Mouse (Mus musculus): Measurements from ENCODE around the gene Ccdc182.

The Ccdc182 gene

DNA sequence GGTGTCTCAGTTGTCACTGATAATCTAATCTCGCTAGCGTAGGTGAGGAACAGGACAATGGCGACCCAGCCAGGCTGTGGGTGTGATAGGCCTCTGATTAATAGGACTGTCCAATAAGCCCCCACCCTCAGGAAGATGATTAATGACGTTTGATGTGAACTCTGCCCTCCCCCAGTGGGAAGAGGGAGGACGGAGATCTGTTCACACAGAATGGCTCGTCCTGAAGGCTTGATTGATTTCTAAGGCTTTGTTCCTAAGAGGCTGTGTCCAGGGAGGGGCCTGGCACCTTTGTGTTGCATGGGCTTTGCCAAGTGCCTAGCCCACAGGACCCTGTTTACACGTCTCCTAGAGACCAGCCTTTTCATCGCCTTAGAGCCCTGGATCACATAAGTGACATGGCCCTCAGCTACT lies 13.4 kb upstream of the Ccdc182 start:
- DNase-seq (ENCODE audit: low read depth, low spot score): no peak

DNA sequence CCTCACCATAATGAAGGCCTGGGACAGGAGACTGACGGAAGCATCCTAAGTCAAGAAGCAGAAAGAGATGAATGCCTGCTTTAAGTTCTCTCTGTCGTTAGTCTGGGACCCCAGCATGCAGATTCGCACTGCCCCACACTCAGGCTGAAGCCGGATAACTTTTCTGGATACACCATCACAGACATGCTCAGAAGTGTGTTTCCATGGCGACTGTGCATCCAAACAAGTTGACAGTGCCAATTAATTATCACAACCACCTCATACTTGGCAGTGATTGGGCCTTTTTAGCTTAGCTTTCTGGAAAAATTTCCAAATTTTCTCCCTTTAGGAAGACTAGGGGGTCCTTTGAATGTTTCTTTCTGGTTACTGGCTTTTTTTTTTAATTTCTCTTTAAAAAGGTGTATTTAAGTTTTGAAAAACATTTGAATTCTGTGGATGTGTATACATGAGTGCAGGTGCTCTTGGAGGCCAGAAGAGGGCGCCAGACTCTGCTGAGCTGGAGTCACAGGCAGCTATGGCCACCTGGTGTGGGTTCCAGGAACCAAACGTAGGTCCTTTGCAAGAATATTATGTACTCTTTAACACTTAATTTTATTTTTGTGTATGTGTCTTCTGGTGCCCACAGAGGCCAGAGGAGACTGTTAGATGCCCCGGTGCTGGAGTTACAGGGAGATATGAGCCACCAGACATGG lies 12.3 kb upstream of the Ccdc182 start:
- no peak for DNase-seq (ENCODE audit: low read depth, low spot score)

DNA sequence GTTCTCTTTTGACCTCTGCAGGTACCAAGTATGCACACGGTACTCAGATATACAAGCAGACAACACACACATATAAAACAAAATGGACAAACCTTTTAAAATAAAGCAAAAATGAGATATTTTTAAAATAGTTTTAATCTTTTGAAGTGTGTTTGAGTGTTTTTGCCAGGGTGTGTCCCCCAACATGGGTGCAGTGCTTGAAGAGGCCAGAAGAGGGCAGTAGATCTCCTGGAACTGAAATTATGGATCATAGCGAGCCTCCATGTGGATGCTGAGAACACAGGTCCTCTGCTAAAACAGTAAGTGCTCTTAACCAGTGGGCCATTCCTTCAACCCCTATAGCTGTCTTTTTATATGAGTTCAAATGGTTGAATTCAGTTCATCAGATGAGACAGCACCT lies 11.3 kb upstream of the Ccdc182 start:
- DNase-seq (ENCODE audit: low read depth, low spot score): no peak

DNA sequence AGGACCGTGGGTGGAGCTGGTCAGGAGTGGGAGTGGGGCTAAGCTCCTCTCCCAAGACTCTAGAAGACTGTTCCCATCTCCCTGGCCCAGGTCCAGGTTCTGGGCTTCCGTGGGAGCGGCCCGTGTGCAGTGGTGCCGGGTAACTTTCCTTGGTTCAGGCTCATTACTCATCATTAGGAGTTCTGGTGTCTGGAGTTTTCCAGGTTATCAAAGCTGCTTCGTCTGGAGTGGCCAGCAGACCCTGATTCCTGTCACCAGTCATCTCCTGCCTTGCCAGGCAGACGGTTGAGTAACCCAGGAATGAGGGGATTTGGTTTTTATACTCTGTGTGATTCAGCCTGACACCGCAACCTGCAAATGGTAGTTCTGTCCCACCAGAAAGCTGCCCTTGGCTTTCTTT lies 7.8 kb upstream of the Ccdc182 start:
- DNase-seq (ENCODE audit: low read depth, low spot score): no peak

DNA sequence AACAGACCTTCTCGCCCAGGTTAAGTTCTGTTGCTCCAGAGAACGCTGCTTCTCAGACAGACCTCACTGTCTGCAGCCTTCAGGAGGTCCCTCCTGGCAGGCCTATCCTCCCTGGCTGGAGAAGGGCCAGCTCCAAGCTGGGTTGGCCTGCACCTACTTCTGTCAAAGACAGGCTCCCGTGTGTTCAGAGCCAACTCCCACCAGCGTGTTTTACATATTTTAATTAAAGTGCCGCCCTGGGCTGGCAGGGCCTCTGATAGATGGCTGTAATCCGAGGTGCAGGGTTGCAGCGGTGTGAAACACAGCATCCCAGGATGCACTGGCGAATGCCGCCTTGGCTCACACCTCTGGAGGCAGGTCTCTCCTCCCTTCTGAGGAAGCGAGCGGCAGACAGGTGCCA lies 5.5 kb upstream of the Ccdc182 start:
- DNase-seq (ENCODE audit: low read depth, low spot score): no peak

DNA sequence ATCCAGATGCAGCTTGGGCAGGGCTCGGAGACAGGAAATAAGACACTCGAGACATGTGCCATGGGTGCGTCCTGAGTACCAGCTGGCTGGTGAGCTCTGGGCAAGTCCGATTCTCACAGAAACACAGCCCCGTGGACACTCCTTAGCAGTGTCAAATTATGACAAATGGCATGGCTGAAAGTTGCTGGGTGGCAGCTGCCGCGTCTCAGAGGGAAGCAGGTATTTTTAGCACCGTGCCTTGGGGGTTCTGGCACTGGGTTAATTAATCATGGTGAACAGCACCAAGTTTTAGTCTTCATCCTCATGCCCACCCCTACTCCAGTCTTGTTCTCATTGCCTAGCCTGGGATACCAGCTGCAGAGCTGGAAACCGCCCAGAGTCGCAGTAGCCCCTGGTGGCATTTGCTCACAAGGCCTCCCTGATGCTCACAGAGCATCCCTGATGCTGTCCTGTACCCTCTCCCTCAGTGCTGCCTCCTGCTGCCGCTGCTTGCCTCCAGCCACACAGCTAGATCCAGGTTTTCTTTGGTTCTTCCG lies 5.0 kb upstream of the Ccdc182 start:
- DNase-seq (ENCODE audit: low read depth, low spot score): no peak

DNA sequence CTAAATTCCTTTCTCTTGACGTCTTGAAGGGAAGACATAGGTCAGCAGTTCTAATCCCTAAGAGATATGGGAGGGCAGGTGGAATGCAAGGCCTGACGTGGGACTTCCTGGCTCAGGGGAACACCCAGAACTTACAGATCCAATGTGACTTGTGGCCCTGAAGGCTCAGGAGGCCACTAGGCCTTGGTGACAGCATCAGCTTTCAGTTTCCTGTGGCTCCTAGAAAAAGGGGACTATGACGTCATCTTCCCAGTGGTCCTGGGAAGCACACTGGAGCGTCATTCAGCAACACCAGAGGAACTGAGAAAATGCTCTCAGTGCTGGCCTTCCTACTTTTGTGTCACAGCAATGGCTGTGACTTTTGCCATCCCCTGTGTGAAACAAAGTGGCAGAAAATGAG lies 2.6 kb upstream of the Ccdc182 start:
- no peak for DNase-seq (ENCODE audit: low read depth, low spot score)

DNA sequence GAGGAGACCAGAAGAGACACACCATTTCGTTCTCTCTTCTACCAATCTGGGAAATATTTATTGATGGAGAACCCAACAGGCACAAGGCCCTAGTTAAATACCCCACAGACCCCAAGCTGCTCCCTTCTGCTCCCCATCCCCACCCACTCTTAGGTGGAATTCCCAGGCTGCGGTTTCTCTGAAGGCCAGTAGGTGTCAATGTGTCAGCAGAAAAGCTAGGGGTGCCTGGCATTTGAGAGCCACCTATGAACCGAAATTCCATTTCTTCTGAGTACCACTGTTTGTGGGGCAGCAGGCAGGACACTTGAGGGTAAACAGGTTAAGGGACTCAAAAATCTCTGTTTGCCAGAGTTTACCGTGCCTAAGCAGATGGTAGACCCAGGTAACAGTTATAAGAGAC lies 2.2 kb upstream of the Ccdc182 start:
- no peak for DNase-seq (ENCODE audit: low read depth, low spot score)

DNA sequence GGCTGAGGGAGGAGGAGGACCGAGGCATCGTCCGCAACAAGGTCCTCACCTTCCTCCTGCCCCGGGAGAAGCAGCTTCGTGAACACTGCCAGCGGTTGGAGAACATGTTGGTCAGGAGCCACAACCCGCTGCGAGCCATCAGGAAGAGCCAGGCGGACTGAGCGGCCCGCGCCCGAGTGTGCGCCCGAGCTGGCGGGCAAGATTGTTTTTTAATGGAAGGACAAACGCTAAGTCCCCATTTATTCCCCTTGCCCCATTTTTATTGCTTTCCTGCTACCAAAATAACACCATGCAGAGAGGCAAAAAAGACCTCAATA lies 494 bp downstream of the Ccdc182 start:
- DNase-seq (ENCODE audit: low read depth, low spot score): no peak

DNA sequence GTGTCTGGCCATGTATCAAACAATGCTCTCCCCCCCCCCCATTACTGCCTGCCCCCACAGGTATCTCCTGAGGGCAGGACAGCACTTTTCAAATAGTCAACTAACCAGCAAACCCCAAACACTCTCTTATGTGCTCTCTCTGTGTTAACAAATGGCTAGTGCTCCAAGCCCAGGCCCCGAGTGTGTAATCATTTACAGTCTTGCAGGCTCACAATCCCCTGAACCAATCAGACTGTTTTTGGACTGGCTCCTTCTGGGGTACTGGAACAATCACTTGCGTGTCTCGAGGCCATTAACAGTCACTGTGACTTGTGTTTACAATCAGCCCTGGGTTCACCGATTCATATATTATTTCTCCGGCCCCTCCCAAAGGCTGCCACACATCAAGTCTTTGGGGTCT lies 1.4 kb downstream of the Ccdc182 start:
- no peak for DNase-seq (ENCODE audit: low read depth, low spot score)

DNA sequence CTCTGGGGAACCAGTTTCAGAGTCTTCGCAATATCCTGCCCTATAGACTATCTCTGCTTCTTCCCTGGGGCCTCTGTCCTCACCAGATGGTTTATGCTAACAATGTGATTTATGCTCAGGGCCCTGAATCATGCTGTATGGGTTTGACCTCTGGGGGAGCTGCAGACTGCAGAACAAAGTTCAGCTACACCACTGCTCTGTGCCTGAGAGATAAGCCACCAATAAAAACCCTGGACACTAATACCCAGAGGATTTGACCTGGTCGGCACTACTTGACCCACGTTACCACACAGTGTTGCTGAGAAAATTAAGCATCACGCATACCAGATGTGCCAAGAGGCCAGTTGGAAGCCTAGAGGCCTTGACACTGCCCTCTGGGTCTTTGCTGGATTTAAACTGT lies 3.7 kb downstream of the Ccdc182 start:
- DNase-seq (ENCODE audit: low read depth, low spot score): no peak

DNA sequence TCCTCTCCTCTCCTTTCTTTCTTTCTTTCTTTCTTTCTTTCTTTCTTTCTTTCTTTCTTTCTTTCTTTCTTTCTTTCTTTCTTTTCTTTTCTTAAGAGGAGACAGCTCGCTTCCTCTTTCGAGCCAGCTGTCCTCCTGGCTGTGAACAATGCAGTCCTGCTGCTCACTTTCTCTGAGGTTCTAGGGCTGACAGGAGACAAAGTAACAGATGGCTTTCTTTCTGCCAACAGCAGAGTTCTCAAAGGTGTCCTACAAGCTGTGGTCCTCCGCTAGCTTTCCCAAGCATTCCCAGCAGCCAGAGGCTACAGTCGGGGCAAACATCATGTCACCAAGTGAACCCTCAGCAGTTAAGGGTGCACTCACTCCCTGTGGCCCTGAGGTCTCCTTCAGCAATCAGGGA lies 5.5 kb downstream of the Ccdc182 start:
- no peak for DNase-seq (ENCODE audit: low read depth, low spot score)

DNA sequence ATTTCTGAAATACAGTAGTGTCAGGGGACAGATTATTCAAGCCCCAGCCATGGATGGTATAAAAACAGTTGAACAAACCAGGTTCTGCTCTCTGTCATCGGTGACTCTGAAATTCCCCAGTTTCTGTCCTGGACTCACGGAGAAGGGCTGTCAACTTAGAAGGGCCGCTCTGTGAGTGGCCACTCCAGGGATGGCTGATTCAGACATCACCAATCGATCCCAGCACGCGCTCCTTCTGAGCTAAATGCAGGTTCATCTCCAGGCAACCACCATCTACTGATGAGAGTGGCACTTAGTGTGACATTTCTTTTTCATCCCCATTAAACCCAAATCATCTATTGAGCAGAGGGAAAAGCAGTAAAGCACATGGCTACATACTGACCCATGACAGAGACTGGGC lies 7.8 kb downstream of the Ccdc182 start:
- peak; percentile 45 for DNase-seq (ENCODE audit: low read depth, low spot score)

DNA sequence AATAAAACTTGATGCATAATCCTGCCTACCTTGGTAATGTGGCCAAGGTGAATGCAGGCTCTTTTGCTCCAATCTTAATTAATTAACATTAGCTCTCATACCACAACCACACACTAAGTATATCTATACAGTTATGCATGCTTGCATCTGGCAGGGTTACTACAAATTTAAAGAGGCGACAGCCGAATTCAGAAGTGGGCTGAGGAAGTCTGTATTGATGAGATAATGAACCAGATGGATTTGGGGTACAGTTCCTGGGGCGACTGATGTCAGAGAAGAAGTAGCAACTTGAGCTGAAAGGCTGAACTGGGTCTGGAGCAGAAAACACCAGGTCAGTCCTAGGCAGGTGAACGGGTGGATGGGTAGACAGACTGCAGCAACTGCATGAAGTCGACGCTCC lies 11.9 kb downstream of the Ccdc182 start:
- DNase-seq (ENCODE audit: low read depth, low spot score): no peak

DNA sequence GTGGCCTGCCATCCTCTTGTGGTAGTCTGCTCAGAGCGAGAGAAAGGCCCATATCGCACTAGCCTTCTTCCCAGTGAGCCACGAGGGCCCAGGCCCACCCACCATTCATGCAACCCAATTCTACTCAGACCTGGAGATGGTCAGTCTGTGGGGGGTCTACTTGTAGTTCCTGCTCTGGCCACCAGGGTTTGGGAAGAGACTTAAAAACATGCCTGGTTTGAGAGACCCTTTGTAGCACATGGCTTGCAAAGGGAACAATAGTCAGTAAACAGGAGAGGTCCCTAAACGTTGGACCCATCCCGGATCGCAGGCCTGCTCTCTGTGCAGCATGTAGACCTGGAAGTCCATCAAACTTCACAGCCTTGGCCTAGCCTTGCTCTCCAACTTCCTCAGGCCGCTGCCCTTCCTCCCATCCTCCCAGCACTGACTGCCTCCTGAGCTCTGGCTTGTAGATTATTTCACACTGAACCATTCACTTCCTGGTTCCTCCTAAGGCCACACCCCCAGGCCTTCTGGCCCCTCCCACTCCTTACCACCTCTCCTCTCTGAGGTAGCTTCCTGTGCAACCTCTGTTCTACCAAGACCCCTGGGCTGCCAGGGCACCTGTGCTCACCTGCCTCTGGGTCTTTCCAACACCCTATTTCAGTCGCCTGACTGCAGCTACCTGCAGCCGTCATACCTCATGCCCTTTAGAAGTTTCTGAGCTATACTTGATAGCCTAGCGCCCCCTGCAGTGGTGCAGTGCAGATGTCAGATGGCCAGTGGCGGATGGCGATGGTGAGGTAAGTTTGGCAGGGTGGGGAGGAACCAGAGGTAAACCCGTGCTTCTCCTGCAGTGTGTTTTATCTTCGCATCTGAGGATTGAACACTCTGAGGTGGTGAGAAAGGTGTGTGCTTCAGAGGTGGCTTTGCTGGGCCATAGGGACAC lies 14.0 kb downstream of the Ccdc182 start:
- DNase-seq (ENCODE audit: low read depth, low spot score): no peak

DNA sequence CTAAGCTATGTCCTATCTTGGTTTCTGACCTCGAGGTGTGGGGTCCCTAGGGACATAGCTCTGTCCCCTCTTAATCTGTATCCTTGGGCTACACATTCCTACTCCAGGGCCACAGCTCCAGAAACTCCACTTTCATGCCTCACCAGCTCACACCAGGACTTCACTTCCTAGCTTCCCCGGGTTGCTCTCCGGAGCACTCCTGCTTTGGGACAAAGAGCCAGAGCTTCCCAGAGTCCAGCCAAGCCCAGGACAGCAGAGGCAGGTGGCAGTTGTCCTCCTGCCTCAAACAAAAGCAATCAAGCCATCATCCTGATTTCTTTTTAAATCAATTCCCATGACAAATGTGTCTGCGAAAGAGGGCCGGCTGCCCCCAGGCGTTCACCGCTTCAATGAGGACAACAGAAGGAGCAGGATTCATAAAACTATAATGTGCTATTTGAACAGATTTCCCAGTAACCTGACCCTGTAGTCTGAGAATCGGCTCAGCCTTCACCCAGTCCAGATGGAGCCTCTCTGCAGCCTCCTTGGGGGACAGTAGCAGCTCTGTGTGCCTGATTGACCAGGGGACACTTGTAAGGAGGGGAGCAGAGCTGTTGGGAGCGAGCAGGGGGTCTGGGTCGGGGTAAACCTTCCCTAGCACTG lies 15.3 kb downstream of the Ccdc182 start:
- DNase-seq (ENCODE audit: low read depth, low spot score): no peak

DNA sequence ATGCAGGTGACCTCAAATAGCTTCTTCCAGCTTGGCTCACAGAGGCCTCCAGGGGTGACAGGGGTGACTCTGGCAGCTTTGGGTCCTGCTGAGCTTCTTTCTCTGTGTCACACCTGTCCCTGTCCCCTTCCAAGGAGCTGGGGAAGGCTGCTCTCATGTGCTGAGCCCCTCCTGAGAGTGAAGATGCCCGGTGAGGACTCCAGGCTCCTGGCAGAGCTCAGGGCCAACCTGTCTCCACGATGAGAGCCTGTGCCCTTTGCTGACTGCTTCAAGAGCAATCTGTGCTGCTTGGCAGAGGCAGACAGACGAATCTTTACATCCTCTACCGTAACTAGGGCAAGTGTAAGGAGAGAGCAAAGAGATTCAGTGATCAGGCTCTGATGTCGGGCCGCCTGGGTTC lies 16.9 kb downstream of the Ccdc182 start:
- DNase-seq (ENCODE audit: low read depth, low spot score): no peak

DNA sequence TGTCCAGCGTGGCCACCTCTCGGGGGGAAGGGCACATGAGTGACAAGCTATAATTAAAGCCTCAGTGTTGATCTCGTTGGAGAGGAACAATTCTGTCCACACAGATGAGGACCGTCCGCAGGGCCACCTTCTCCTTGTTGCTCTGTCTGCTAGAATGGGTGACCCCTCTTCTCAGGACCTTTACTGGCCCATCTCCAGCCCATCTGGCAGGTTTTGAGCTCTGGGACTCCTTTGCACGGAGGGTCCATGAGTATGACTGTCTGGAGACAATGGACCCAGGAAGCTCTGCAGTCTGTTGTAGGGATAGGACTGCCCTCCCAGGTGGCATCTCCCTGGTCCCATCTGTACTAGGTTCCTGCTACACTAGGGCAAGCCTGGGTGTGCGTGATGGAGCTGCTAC lies 17.7 kb downstream of the Ccdc182 start:
- DNase-seq (ENCODE audit: low read depth, low spot score): no peak

DNA sequence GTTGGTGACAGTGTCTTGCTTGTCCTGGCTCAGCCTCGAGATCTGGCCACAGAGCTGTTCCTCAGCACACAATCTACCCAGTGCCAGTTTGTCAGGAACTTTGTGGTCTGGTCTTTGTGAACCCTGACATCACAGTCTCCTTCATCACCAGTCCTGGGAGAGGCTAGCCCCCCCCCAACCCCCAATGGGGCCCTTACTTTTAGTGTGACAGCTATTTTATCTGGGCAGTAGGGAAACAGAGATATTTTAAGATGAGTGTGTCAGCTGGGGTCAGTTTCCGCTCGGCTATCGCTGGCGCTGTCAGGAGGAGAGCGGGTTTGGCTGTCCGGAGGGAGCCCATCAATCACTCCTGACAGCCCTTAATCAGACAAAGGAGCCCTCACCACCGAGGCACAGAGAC lies 19.7 kb downstream of the Ccdc182 start:
- no peak for DNase-seq (ENCODE audit: low read depth, low spot score)

DNA sequence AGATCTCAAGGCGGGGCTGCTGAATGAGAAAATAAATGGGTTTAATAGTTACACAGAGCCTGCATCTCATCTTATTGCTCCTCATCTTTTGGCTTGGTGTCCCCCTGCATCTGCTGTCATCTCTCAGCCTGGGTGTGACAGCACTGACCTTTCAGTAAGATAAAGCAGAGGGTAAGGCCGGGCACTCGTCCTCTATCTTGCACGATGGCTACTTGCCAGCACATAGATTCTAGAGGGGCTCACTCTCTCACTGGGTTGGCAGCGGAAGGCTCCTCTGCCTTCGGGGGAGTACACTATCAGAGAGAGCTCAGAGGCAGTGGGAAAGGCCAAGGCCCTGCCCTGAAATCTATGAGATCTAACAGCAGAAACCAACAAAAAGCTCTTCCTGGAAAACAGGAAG lies 20.6 kb downstream of the Ccdc182 start:
- no peak for DNase-seq (ENCODE audit: low read depth, low spot score)

DNA sequence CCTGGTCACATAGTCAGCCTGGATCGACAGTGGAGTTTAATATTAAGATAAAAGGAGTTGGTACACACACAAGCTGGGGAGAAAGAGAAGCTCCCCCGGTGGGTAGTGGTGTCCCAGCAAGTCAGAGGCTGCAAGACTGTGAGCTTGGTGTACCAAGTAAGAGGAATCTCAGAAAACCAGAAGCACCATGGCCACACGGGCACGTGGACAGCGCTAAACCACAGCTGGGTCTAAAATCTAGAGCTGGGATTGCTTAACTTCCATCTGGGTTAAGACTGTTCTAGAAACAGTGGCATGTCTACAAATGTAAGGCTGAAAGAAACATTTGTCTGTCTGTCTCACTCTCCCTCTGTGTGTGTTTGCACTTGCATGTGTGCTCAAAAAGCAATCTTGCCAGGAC lies 21.5 kb downstream of the Ccdc182 start:
- DNase-seq (ENCODE audit: low read depth, low spot score): no peak

DNA sequence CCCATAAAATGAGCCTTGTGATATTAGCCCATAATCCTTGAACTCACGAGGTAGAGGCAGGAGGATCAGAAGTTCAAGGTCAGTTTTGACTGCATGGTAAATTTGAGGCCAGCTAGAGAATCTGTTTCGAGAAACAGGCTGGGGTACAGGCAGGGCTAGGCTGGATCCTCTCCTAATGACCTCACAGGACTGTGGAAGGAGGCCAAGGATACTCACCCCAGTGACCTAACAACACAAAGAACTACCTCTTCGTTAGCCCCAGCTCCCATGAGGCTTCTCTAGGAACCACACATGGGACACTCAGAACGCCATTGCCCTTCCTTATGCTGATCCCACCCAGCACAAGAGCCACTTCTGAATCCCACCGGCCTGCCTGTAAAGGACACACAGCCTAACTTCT lies 25.0 kb downstream of the Ccdc182 start:
- no peak for DNase-seq (ENCODE audit: low read depth, low spot score)

DNA sequence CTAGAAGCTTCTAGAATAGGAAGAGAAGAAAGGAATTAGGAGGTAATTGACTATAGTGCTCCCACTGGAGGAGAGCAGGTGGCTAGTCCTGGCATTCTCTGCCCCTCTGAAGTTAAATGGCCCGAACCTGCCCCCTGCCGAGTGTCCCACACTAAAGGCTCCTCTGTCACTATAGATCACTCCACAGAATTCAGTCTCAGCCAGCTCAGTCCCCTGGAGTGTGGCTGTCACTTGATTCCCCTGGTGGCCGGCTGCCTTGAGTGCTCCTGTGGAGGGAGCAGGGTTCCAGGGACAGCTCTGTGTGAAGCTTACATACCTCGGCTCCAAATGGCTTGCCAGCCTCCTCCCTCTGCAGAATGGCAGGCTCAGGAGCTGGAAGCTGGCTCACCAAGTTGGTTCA lies 33.2 kb downstream of the Ccdc182 start:
- no peak for DNase-seq (ENCODE audit: low read depth, low spot score)
